ENCODE assay signal across 9 mouse cellular contexts in genomic region chr11:86587830-86588229, GRCm38 (mm10). TPM values are rescaled to one million over a fixed set of nuclear protein-coding genes. Genes with fewer than 3 reads are reported as not detected.
A peak's percentile ranks its signal among the peaks of the same experiment; 100 is the strongest.
DNase-seq lines count a peak whose midpoint lies in the region; ATAC-seq and TF ChIP-seq lines count a peak whose summit lies in the region.
"Had no signal": no experiment of that assay in that cellular context is flagged by ENCODE, and none has a peak within 500 bp of the region (broad histone marks: within the 10 kb centered on the region; RNA-seq: fewer than 3 reads in every experiment).

No protein-coding gene starts in this region.

- H3K27ac ChIP-seq in gastrocnemius, adult 2 months = peak overlapping the region; percentile 84
- peak overlapping the region; percentile 78 for H3K27ac ChIP-seq in lung, embryonic 14.5 days (ENCODE audit: low read depth)
- H3K27ac ChIP-seq in heart, postnatal 0 days (ENCODE audit: low read depth) = peak overlapping the region; percentile 88
- H3K27ac ChIP-seq in stomach, embryonic 14.5 days (ENCODE audit: low read length) = peak overlapping the region; percentile 98
- H3K27ac ChIP-seq: midbrain, embryonic 12.5 days had no signal

- no peak for ATAC-seq in lung, embryonic 14.5 days (ENCODE audit: insufficient read depth)
- no peak for ATAC-seq in heart, postnatal 0 days (ENCODE audit: insufficient read depth, low read depth)
- ATAC-seq in stomach, embryonic 14.5 days (ENCODE audit: insufficient number of reproducible peaks, insufficient read depth, low FRiP score, low read depth) = no peak

- intact Hi-C loops in gastrocnemius, adult 2 months (cut with DNase I) = no loop called here

- no peak for TF ChIP-seq CTCF in gastrocnemius, adult 2 months (IDR thresholded peaks at IDR 0.05)
- TF ChIP-seq CTCF in lung, embryonic 14.5 days (IDR thresholded peaks at IDR 0.05; ENCODE audit: low read depth) = no peak
- TF ChIP-seq CTCF in heart, postnatal 0 days (IDR thresholded peaks at IDR 0.05; ENCODE audit: low read depth) = no peak

- peaks cover 5% of the 10 kb centered on the region; the same call in 1 of the 2 replicates for H3K4me1 ChIP-seq in lung, embryonic 14.5 days (ENCODE audit: insufficient read depth)
- peaks cover 21% of the 10 kb centered on the region for H3K4me1 ChIP-seq in heart, postnatal 0 days (ENCODE audit: control insufficient read depth, insufficient read depth)
- peaks cover 10% of the 10 kb centered on the region; the same call in 1 of the 2 replicates for H3K4me1 ChIP-seq in stomach, embryonic 14.5 days (ENCODE audit: control insufficient read depth, insufficient read depth, low read length)

- H3K4me3 ChIP-seq in gastrocnemius, adult 2 months = peak overlapping the region; percentile 68
- H3K4me3 ChIP-seq in lung, embryonic 14.5 days (ENCODE audit: low read depth, low read length) = peak overlapping the region; percentile 37; the same call in 1 of the 2 replicates
- peak overlapping the region; percentile 62 for H3K4me3 ChIP-seq in heart, postnatal 0 days (ENCODE audit: low read depth, low read length)
- no peak overlapping the region for H3K4me3 ChIP-seq in stomach, embryonic 14.5 days (ENCODE audit: low read depth, low read length)
- H3K4me3 ChIP-seq: midbrain, embryonic 12.5 days had no signal

- no peak overlapping the region; the same call in 1 of the 2 replicates for H3K9ac ChIP-seq in lung, embryonic 14.5 days
- peak overlapping the region; percentile 84; the same call in 1 of the 2 replicates for H3K9ac ChIP-seq in heart, postnatal 0 days (replicated peaks; ENCODE audit: low read depth, low read length)
- no peak overlapping the region for H3K9ac ChIP-seq in stomach, embryonic 14.5 days (replicated peaks; ENCODE audit: low read depth, low read length)
- H3K9ac ChIP-seq: midbrain, embryonic 12.5 days had no signal

- H3K9me3 ChIP-seq in lung, embryonic 14.5 days (ENCODE audit: low read depth, low read length) = no peaks in the 10 kb centered on the region
- no peaks in the 10 kb centered on the region for H3K9me3 ChIP-seq in heart, postnatal 0 days (replicated peaks; ENCODE audit: control insufficient read depth, low read length)
- no peaks in the 10 kb centered on the region for H3K9me3 ChIP-seq in stomach, embryonic 14.5 days (ENCODE audit: control insufficient read depth, low read depth, low read length)
- H3K9me3 ChIP-seq: midbrain, embryonic 12.5 days had no signal

- DNase-seq in gastrocnemius, adult 2 months = no peak
- DNase-seq in gastrocnemius, adult 18-20 months (ENCODE audit: low spot score) = no peak
- DNase-seq in lung, embryonic 14.5 days = peak; percentile 11
- no peak for DNase-seq in lung, adult 18-20 months
- DNase-seq in heart, postnatal 0 days (ENCODE audit: low spot score) = no peak
- no peak for DNase-seq in cerebellum, adult 18-20 months
- no peak for DNase-seq in frontal cortex, postnatal 14 days (ENCODE audit: low spot score in 2 of 2)

- WGBS in lung, embryonic 14.5 days = 31% methylated on average over 7 of the region's 7 CpGs
- WGBS in heart, postnatal 0 days = 24% methylated on average over 7 of the region's 7 CpGs
- 22% methylated on average over 7 of the region's 7 CpGs for WGBS in stomach, embryonic 14.5 days

- H3K4me2 ChIP-seq in lung, embryonic 14.5 days = peak overlapping the region; percentile 63
- H3K4me2 ChIP-seq in heart, postnatal 0 days (ENCODE audit: low read depth, low read length) = peak overlapping the region; percentile 70
- peak overlapping the region; percentile 59 for H3K4me2 ChIP-seq in stomach, embryonic 14.5 days (replicated peaks; ENCODE audit: low read depth, low read length)

- TF ChIP-seq EP300 in heart, postnatal 0 days (IDR thresholded peaks at IDR 0.05; ENCODE audit: low read depth) = no peak

- H3K27me3 ChIP-seq in lung, embryonic 14.5 days (ENCODE audit: insufficient read depth, low read length) = no peaks in the 10 kb centered on the region
- no peaks in the 10 kb centered on the region for H3K27me3 ChIP-seq in heart, postnatal 0 days (ENCODE audit: control insufficient read depth, insufficient read depth, low read length)
- H3K27me3 ChIP-seq in stomach, embryonic 14.5 days (ENCODE audit: control insufficient read depth, insufficient read depth, low read length) = no peaks in the 10 kb centered on the region
- H3K27me3 ChIP-seq: midbrain, embryonic 12.5 days had no signal

- no peaks in the 10 kb centered on the region for H3K36me3 ChIP-seq in lung, embryonic 14.5 days (ENCODE audit: insufficient read depth)
- no peaks in the 10 kb centered on the region for H3K36me3 ChIP-seq in heart, postnatal 0 days (replicated peaks; ENCODE audit: control insufficient read depth, insufficient read depth, low read length)
- no peaks in the 10 kb centered on the region for H3K36me3 ChIP-seq in stomach, embryonic 14.5 days (ENCODE audit: control insufficient read depth, insufficient read depth, low read length)

RNA-seq across cellular contexts. Expression of gene Tubd1, which starts 43.0 kb away (rescaled TPM):
- 1 to 10 TPM; 6.9 to 8.5 TPM for total RNA-seq in gastrocnemius, adult 2 months (2021)
- total RNA-seq in gastrocnemius, adult 18-20 months (2021) = 1 to 10 TPM; 6.8 to 7.0 TPM
- polyA plus RNA-seq in lung, embryonic 14.5 days (2014; fragmentation: Nextera tagmentation; extraction: Ambion mirVana) = 14.2 and 14.7 TPM in 2 replicates
- 2.5 and 16.6 TPM in 2 replicates for total RNA-seq in heart, postnatal 0 days (2014; rRNA removed; ENCODE audit: low replicate concordance)
- polyA plus RNA-seq in heart, postnatal 0 days (2015; fragmentation: Nextera tagmentation; extraction: Ambion mirVana) = 8.0 and 10.6 TPM in 2 replicates
- 9.9 and 10.0 TPM in 2 replicates for polyA plus RNA-seq in stomach, embryonic 14.5 days (2014; fragmentation: Nextera tagmentation; extraction: Ambion mirVana)

RNA-seq across cellular contexts. Expression of gene Rps6kb1, which starts 43.2 kb away (rescaled TPM):
- 10 to 100 TPM; 21.1 to 22.3 TPM for total RNA-seq in gastrocnemius, adult 2 months (2021)
- total RNA-seq in gastrocnemius, adult 18-20 months (2021) = 10 to 100 TPM; 19.6 to 20.1 TPM
- polyA plus RNA-seq in lung, embryonic 14.5 days (2014; fragmentation: Nextera tagmentation; extraction: Ambion mirVana) = 58.8 and 66.5 TPM in 2 replicates
- 10.5 and 13.2 TPM in 2 replicates for total RNA-seq in heart, postnatal 0 days (2014; rRNA removed; ENCODE audit: low replicate concordance)
- polyA plus RNA-seq in heart, postnatal 0 days (2015; fragmentation: Nextera tagmentation; extraction: Ambion mirVana) = 32.7 and 37.1 TPM in 2 replicates
- 60.3 and 60.8 TPM in 2 replicates for polyA plus RNA-seq in stomach, embryonic 14.5 days (2014; fragmentation: Nextera tagmentation; extraction: Ambion mirVana)
